Mouse (Mus musculus): ENCODE data around the gene Mrpl28. TPM values are rescaled to one million over a fixed set of nuclear protein-coding genes. Genes with fewer than 3 reads are reported as not detected.
"Not testable (repeated sequence)": the region's sequence is repeated elsewhere in the genome, so short reads cannot be mapped to it uniquely, and the experiment has no call there.

Mrpl28 gene
- 126 and 135 TPM in 2 replicates for polyA plus RNA-seq (2012; ENCODE audit: insufficient read depth, insufficient read length, missing spikeins)

DNA sequence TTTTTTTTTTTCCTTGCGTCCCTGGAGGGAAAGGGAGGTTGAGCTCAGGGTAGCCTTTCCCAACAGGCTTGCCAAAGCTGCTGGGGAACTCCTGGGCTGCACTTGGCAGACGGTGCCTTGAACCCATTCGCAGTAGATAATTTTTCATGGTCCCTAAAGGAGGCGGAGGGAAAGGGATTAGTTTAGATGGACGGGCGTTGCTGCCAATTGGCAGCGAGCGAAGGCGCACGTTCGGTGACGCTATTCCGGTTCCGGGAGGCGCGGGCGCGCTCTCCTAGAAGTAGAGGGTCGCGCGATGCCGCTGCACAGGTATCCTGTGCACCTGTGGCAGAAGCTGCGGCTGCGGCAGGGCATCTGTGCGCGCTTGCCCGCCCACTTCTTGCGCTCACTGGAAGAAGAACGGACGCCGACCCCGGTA, at the start of gene Mrpl28:
TSS of gene Mrpl28 (plus strand) at position 234 of the 418 bp plus-strand sequence.
- Histone ChIP-seq H3K4me1 (ENCODE audit: control insufficient read depth, insufficient read depth, insufficient read length, low read length) (peaks cover 7% of the 10 kb centered on the region; the same call in 1 of the 2 replicates), H3K4me3 (ENCODE audit: insufficient read depth, low read depth, low read length) (peak within 1 kb of the TSS; percentile 89), H3K27ac (replicated peaks; ENCODE audit: low read depth, low read length) (peak within 1 kb of the TSS; percentile 35; the same call in 1 of the 2 replicates)

DNA sequence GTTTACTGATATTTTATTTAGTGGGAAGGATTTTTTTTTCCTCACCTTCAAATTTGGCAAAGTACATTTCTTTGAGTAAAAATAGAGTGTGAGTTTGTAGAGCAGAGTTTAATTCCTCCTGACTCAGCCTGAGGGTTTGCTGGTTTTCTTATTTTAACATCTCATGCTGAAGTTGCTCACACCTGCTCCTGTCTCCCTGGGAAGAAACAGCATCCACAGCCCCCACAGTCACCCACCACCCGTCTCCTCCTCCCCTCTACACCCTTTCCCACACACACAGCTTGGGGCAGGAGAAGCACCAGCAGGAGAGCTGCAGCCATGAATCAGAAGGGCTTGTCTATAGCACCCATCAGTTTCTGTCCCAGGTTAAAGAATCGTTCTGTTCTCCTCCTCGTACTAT, 48.1 kb upstream of the Mrpl28 start:
- Histone ChIP-seq H3K4me1 (ENCODE audit: control insufficient read depth, insufficient read depth, insufficient read length, low read length) (no peaks in the 10 kb centered on the region), H3K27ac (replicated peaks; ENCODE audit: low read depth, low read length) (no peak overlapping the region), H3K4me3 (ENCODE audit: insufficient read depth, low read depth, low read length) (no peak overlapping the region)

DNA sequence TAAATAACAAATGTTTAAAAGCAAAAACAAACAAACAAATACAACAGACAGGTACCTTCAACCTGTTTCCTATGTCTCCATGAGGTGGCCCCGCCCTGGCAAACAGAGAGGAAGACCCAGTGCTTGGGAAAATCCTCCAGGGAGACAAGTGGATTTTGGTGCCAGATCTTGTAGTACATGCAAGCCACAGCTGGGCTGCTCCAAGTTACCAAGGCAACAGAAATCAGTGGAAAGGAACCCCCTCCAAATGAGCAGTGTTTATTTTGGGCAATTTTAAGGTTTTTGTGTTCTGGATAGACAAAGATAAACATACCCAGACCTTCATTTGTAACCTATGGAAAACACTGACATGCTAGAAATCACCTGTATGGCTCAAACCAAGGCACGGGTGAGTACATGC, 44.4 kb upstream of the Mrpl28 start:
- Histone ChIP-seq H3K4me1 (ENCODE audit: control insufficient read depth, insufficient read depth, insufficient read length, low read length) (no peaks in the 10 kb centered on the region), H3K27ac (replicated peaks; ENCODE audit: low read depth, low read length) (no peak overlapping the region), H3K4me3 (ENCODE audit: insufficient read depth, low read depth, low read length) (no peak overlapping the region)

DNA sequence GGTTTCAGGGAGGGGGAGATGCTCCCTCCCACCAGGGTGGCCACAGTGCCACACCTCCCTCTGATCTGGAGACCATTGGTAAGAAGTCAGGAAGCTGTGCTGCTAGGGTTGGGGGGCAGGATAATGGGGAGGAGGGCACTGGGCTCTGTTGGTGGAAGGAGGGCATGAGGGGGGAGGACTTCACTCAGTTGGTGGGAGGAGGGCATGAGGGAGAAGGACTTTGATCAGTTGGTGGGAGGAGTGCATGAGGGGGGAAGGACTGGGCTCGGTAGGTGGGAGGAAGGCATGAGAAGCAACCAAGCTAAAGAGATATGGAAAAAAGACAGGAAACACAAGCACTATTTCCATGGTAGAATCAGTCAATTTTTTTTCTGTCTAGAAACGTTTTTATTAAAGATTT, 42.4 kb upstream of the Mrpl28 start:
- Histone ChIP-seq H3K4me1 (ENCODE audit: control insufficient read depth, insufficient read depth, insufficient read length, low read length) (no peaks in the 10 kb centered on the region), H3K4me3 (ENCODE audit: insufficient read depth, low read depth, low read length) (no peak overlapping the region), H3K27ac (replicated peaks; ENCODE audit: low read depth, low read length) (no peak overlapping the region)

DNA sequence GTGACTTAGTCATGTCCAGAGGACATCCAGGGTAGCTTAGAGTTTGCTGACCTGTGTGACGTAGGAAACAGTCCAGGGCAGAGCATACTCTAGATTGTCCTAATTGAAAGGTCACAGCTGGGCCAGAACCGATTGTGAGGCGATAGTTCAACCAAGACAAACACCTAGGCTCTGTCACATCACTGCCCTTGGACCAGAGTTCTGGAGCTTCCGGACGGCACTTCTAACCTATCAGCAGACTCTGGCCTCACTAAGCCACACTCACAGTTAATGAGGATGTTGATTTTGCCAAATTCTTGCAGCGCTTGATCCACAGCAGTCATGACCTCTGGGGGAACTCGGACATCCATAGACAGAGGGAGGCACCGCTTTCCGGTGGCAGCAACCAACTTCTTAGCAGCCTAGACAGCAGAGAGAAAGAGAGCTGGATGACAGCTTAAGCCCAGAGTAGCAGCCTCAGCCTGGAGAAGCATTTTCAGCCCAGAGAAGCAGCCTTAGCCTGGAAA, 36.2 kb upstream of the Mrpl28 start:
- Histone ChIP-seq H3K4me1 (ENCODE audit: control insufficient read depth, insufficient read depth, insufficient read length, low read length) (no peaks in the 10 kb centered on the region), H3K27ac (replicated peaks; ENCODE audit: low read depth, low read length) (no peak overlapping the region), H3K4me3 (ENCODE audit: insufficient read depth, low read depth, low read length) (no peak overlapping the region)

DNA sequence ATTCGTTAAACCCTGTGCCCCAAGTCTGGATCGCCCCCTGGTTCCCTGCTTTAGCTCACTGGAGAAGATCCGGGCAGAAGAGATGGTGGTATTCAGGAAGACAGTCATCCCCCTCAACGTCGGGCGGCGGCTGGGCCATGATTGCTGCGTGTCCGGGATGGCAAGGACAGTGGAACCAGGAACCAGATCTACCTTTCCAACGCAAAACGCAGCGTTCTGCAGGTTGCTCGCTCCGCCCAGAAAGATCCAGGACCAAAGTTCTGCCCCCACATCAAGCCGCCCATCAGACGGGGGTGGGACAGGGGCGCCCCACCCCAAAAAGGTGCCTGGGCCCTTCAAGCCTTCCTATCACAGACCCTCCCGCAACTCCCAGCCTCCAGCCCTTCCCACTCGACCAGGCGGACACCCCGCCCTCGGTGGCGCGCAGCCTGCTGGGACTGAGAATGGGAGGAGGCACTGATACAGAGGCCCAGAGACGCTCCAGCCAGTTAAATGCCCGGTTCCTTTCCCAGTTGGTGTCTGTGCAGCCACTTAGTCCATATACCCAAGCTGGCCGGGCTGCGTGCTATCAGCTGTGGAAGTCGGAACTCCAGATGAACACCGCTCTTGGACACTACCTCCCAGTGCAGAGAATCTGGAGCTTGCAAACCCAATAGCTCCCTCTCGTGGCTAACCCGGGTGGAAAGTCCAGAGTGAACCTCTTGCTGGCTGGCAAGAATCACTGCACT, 33.2 kb upstream of the Mrpl28 start, which contains the start of gene Decr2:
TSS of gene Decr2 (minus strand) at position 433 of the 728 bp plus-strand sequence.
- Histone ChIP-seq H3K4me1 (ENCODE audit: control insufficient read depth, insufficient read depth, insufficient read length, low read length) (no peaks in the 10 kb centered on the region), H3K4me3 (ENCODE audit: insufficient read depth, low read depth, low read length) (peak within 1 kb of the TSS; percentile 84), H3K27ac (replicated peaks; ENCODE audit: low read depth, low read length) (peak within 1 kb of the TSS; percentile 74)

DNA sequence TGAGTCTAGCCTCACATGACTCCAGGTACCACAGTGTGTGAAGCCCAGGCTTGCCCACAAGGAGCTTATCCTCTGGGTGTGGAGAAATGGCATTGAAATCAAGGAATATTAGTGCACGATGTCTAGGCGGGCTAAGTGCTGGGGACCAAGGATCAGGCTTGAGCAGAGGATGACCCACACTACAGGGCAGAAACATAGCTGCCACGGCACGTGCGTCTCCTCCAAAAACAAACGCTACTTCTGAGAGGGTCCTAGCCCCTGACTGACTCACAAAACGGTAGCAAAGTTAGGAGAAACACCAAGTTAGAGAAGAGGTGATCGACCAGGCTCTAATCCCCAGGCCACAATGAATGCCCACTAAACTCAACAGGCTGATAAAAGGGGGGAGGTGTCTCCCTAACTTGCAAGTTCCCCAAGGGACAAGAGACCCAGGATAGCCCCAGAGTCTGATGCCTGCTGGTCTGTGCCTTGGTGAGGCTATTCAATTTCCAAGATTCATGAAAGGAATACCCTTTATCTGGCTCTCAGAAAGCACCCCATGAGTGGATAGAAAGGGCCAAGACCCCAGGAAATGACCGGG, 28.7 kb upstream of the Mrpl28 start:
- Histone ChIP-seq H3K4me1 (ENCODE audit: control insufficient read depth, insufficient read depth, insufficient read length, low read length) (no peaks in the 10 kb centered on the region), H3K27ac (replicated peaks; ENCODE audit: low read depth, low read length) (no peak overlapping the region), H3K4me3 (ENCODE audit: insufficient read depth, low read depth, low read length) (peak overlapping the region; percentile 87)

DNA sequence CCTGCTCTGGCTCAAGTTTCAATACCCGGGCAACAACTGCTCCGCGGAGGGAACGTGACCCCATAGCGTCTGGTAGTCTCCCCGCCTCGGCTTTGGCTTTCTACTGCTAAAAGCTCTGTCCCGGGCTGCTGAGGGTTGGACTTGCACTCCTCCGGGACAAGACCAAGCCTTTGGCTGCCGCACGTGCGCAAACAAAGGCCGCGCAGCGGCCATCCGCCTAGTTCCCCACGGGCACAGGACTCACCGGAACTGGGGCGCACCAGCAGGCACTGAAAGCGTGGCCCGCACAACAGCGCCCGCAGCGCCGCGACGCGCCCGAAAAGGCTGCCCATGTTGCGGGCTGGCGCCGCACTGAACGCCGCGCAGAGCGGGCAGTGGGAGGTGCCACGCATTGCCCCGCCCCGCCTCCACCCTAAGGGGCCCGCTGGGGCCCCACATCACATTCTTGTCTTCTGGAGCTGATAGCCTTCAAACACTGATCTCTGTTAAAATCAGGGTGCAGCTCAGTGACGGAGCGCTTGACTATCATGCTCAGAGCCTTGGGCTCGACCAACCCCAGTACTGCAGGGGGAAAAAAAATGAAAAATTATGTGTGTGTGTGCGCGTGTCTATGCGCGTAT, 28.1 kb upstream of the Mrpl28 start, which contains the start of gene Nme4:
TSS of gene Nme4 (minus strand) at position 482 of the 620 bp plus-strand sequence.
- Histone ChIP-seq H3K4me3 (ENCODE audit: insufficient read depth, low read depth, low read length) (peak within 1 kb of the TSS; percentile 87), H3K4me1 (ENCODE audit: control insufficient read depth, insufficient read depth, insufficient read length, low read length) (no peaks in the 10 kb centered on the region), H3K27ac (replicated peaks; ENCODE audit: low read depth, low read length) (no peak within 1 kb of the TSS)

DNA sequence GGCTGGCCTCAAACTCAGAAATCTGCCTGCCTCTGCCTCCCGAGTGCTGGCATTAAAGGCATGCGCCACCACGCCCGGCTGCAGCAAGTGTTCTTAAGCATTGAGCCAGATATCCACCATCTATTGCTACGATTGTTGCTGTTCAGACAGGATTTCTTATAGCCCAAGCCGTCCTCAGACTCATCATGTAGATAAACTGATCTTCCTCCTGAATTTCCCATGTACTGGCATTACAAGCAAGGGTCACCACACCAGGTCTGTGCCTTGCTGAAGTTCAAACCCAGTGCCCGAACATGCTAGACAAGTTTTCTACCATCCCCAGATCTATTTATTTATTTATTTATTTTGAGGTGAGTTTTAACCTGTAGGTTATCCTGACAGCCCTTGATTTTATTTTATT, 24.8 kb upstream of the Mrpl28 start:
- H3K27ac ChIP-seq (replicated peaks; ENCODE audit: low read depth, low read length): no peak overlapping the region
- H3K4me3 ChIP-seq (ENCODE audit: insufficient read depth, low read depth, low read length): no peak overlapping the region
- no peaks in the 10 kb centered on the region for H3K4me1 ChIP-seq (ENCODE audit: control insufficient read depth, insufficient read depth, insufficient read length, low read length)

DNA sequence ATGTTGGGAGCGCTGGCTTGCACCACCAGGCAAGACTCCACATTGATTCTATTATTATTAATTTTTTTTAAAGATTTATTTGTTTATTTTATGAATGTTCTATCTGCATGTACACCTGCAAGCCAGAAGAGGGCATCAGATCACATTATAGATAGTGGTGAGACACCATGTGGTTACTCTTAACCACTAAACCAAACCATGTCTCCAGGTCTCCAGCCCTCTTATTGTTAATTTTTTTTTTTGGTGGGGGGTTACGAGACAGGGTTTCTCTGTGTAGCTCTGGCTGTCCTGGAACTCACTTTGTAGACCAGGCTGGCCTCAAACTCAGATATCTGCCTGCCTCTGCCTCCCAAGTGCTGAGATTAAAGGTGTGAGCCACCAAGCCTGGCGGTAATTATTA, 24.0 kb upstream of the Mrpl28 start:
- H3K4me3 ChIP-seq (ENCODE audit: insufficient read depth, low read depth, low read length); H3K27ac ChIP-seq (replicated peaks; ENCODE audit: low read depth, low read length); H3K4me1 ChIP-seq (ENCODE audit: control insufficient read depth, insufficient read depth, insufficient read length, low read length): not testable (repeated sequence)

DNA sequence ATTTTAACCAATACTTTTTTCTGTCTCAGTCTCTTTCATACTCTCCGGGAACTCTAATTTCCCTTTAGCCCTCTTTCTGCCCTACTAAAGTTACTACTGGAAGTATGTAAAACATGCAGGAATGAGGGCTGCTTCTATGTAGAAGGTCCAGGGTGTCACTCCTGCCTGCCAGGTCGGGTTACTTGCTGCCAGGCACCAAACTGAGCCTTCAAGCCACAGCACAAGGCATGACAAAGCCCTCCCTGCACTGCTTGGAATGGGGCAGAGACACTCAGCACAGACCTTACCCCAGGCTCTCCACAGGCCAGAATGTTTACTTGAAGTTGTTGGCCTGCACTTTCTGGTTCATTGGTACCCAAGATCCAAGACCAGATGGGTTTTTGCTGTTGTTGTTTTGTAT, 23.1 kb upstream of the Mrpl28 start:
- no peaks in the 10 kb centered on the region for H3K4me1 ChIP-seq (ENCODE audit: control insufficient read depth, insufficient read depth, insufficient read length, low read length)
- H3K4me3 ChIP-seq (ENCODE audit: insufficient read depth, low read depth, low read length): no peak overlapping the region
- 0 out of 2 replicates have a peak overlapping the region, but pooled peaks have one; percentile 4 for H3K27ac ChIP-seq (replicated peaks; ENCODE audit: low read depth, low read length)

DNA sequence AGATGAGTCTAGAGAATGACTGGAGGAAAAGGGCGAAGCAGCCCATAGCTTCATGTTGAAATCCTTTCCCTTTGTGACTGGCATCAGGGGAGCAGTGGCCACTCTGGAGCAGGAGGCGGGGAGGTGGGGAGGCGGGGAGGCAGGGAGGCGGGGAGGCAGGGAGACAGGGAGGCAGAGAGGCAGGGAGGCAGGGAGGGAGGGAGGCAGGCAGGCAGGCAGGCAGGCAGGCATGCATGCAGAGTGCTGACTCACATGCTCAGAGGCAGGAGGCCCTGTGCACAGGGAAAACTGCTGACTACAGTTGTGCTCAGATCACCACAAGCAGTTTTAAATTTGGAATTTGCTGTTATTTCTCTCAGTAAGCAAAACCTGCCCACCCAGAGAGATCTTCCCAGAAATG, 21.8 kb upstream of the Mrpl28 start:
- no peaks in the 10 kb centered on the region for H3K4me1 ChIP-seq (ENCODE audit: control insufficient read depth, insufficient read depth, insufficient read length, low read length)
- H3K27ac ChIP-seq (replicated peaks; ENCODE audit: low read depth, low read length): no peak overlapping the region
- H3K4me3 ChIP-seq (ENCODE audit: insufficient read depth, low read depth, low read length): no peak overlapping the region

DNA sequence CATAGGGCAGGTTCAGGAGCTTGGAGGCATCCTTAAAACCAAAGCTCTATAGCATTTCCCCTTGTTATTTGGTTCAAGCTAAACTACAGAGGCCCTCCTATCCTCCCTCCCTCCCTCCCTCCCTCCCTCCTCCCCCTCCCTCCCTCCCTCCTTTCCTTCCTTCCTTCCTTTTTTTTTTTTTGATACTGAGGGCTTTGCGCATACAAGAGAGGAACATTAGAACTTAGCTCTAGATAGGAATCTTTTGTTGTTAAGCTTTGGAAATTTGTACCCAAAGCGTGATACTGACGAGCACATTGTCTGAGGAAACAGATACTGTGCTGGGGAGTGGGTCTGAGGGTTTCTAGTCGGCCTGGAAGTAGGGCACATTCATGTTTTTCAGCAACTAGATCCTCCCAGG, 17.7 kb upstream of the Mrpl28 start:
- Histone ChIP-seq H3K4me1 (ENCODE audit: control insufficient read depth, insufficient read depth, insufficient read length, low read length) (no peaks in the 10 kb centered on the region), H3K4me3 (ENCODE audit: insufficient read depth, low read depth, low read length) (no peak overlapping the region), H3K27ac (replicated peaks; ENCODE audit: low read depth, low read length) (no peak overlapping the region; the same call in 1 of the 2 replicates)

DNA sequence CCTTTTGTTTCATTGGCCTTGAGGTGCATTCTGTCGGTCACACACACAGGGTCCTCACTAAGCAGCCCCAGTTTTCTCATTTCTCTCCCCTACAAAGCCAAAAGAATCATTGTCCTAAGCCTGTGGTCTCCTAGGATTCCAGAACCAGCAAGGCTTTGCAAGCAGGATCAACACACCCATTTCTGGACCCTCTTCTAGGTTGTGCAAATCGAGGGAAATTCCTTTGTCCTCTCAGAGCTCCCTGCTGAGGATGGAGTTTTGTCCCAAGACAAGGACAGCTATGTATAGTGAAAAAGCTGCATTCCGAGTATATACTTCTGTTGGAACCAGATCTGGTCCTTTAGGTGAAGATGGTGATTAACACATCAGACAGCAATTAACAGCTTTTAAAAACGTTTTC, 13.1 kb upstream of the Mrpl28 start:
- Histone ChIP-seq H3K4me1 (ENCODE audit: control insufficient read depth, insufficient read depth, insufficient read length, low read length) (peaks cover 3% of the 10 kb centered on the region; the same call in 1 of the 2 replicates), H3K27ac (replicated peaks; ENCODE audit: low read depth, low read length) (no peak overlapping the region)

DNA sequence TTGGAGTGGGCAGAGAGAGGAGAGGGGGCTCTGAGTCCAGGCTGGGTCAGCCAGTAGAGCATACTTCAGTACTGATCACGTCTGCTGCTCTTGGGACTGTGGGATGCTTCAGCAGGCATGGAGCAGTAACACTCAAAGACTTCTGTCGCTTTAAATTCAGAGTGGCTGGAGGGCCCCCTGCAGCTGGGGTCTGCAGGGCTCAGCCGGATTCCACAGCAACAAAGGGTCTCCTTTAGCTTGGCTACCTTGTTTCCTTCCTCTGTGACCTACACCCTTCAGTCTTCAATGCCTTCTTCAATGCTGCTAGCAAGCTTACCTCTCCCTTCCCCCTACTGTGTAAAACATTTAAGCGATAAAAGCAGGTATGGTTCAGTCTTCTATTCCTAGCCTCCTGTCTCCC, 12.3 kb upstream of the Mrpl28 start:
- Histone ChIP-seq H3K27ac (replicated peaks; ENCODE audit: low read depth, low read length) (no peak overlapping the region), H3K4me1 (ENCODE audit: control insufficient read depth, insufficient read depth, insufficient read length, low read length) (peaks cover 3% of the 10 kb centered on the region; the same call in 1 of the 2 replicates), H3K4me3 (ENCODE audit: insufficient read depth, low read depth, low read length) (no peak overlapping the region)

More for the DNA sequence above, 13.1 kb upstream of the Mrpl28 start:
- H3K4me3 ChIP-seq (ENCODE audit: insufficient read depth, low read depth, low read length): no peak overlapping the region
